Mouse (Mus musculus): ENCODE results near the gene Mettl24. TPM values are rescaled to one million over a fixed set of nuclear protein-coding genes. Genes with fewer than 3 reads are reported as not detected.

The Mettl24 gene
- 0.76 TPM for polyA plus RNA-seq (2015; fragmentation: Illumina TruSeq; extraction: RNeasy Lipid Tissue Mini Kit (QIAGEN cat#74804); ENCODE audit: insufficient read depth, low replicate concordance)

GRCm38 (mm10) chr10:40683092-40683867 lies at the start of gene Mettl24:
Gene Mettl24 (plus strand): TSS chr10:40683282.

Other genes with a start within 250 kb of the Mettl24 start
- gene Slc22a16, start 112.9 kb upstream of the Mettl24 start, polyA plus RNA-seq (2015; fragmentation: Illumina TruSeq; extraction: RNeasy Lipid Tissue Mini Kit (QIAGEN cat#74804); ENCODE audit: insufficient read depth, low replicate concordance) = not detected
- gene Ddo, start 53.3 kb upstream of the Mettl24 start, polyA plus RNA-seq (2015; fragmentation: Illumina TruSeq; extraction: RNeasy Lipid Tissue Mini Kit (QIAGEN cat#74804); ENCODE audit: insufficient read depth, low replicate concordance) = 0.65 TPM
- 55.4 TPM for gene Cdc40, start 200.0 kb downstream of the Mettl24 start, polyA plus RNA-seq (2015; fragmentation: Illumina TruSeq; extraction: RNeasy Lipid Tissue Mini Kit (QIAGEN cat#74804); ENCODE audit: insufficient read depth, low replicate concordance)
- gene Wasf1, start 200.2 kb downstream of the Mettl24 start, polyA plus RNA-seq (2015; fragmentation: Illumina TruSeq; extraction: RNeasy Lipid Tissue Mini Kit (QIAGEN cat#74804); ENCODE audit: insufficient read depth, low replicate concordance) = 0.51 TPM